Mouse (Mus musculus): ENCODE measurements at regions not wholly inside any gene's neighbourhood (a gene's known extent, or its start where the extent isn't known, plus 50 kb on each side); places are given as distances from the start of the nearest gene placed in this dataset.
"Not testable (repeated sequence)": the region's sequence is repeated elsewhere in the genome, so short reads cannot be mapped to it uniquely, and the experiment has no call there.

GRCm38 (mm10) chr3:101224091-101224490 lies 63.6 kb downstream of the Cd2 start:
- 77% methylated on average over 7 of the region's 7 CpGs for WGBS
- H3K4me3 ChIP-seq (replicated peaks): no peak overlapping the region
- no peak for ATAC-seq
- no peaks in the 10 kb centered on the region for H3K4me1 ChIP-seq (replicated peaks)
- H3K9ac ChIP-seq (replicated peaks): no peak overlapping the region
- H3K27ac ChIP-seq: no peak overlapping the region
- peaks cover 5% of the 10 kb centered on the region; the same call in 1 of the 2 replicates for H3K9me3 ChIP-seq
- H3K27me3 ChIP-seq: 0 out of 2 replicates have a peak, but pooled peaks cover 3% of the 10 kb centered on the region
- H3K4me2 ChIP-seq (replicated peaks): no peak overlapping the region
- H3K36me3 ChIP-seq: no peaks in the 10 kb centered on the region

DNA sequence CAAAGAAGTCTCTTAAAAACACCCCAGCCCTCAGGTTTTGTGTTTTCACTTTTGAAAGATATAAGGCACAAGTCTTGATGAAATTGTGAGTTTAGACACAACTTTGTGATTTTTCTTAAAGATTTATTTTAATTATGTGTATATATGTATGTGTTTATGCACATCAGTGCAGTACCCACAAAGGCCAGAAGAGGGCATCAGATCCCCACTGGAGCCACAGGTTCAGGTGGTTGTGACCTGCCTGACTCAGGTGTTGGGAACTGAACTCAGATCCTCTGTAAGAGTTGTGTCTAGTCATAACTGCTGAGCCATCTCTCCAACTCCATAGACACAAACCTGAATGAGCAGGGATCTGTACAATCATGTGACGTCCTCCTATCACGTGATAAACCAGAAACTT lies 67.8 kb downstream of the Cd2 start:
- Histone ChIP-seq H3K4me1 (replicated peaks) (no peaks in the 10 kb centered on the region), H3K9ac (replicated peaks) (no peak overlapping the region), H3K4me2 (replicated peaks) (no peak overlapping the region), H3K4me3 (replicated peaks) (no peak overlapping the region), H3K36me3 (no peaks in the 10 kb centered on the region), H3K27ac (no peak overlapping the region), H3K27me3 (no peaks in the 10 kb centered on the region), H3K9me3 (peaks cover 5% of the 10 kb centered on the region; the same call in 1 of the 2 replicates)
- ATAC-seq: no peak
- 100% methylated on average over 2 of the region's 2 CpGs for WGBS

GRCm38 (mm10) chr3:101216711-101217110 lies 71.0 kb downstream of the Cd2 start:
- Histone ChIP-seq H3K4me1 (replicated peaks) (peaks cover 19% of the 10 kb centered on the region), H3K27me3 (no peaks in the 10 kb centered on the region), H3K36me3 (no peaks in the 10 kb centered on the region), H3K9ac (replicated peaks) (no peak overlapping the region), H3K4me2 (replicated peaks) (no peak overlapping the region), H3K9me3 (peaks cover 5% of the 10 kb centered on the region; the same call in 1 of the 2 replicates), H3K27ac (no peak overlapping the region), H3K4me3 (replicated peaks) (no peak overlapping the region)
- ATAC-seq: no peak
- WGBS: 88% methylated on average over 13 of the region's 13 CpGs

DNA sequence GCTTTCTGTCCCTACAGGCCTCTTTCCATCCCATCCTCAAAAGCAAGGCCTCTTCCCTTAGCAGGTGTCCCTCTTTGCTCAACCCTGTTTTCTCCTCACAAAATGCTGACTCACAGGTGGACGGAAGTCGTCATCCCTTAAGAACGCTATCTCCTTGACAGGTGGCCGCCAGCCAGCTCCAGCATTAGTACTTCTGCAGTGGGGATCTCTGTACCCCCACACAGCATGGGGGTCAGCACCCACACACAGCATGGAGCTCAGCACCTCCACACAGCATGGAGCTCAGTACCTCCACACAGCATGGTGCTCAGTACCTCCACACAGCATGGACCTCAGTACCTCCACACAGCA lies 74.6 kb downstream of the Cd2 start:
- Histone ChIP-seq H3K4me3 (replicated peaks) (no peak overlapping the region), H3K36me3 (no peaks in the 10 kb centered on the region), H3K4me1 (replicated peaks) (peaks cover 32% of the 10 kb centered on the region), H3K27me3 (no peaks in the 10 kb centered on the region), H3K4me2 (replicated peaks) (no peak overlapping the region), H3K9me3 (no peaks in the 10 kb centered on the region), H3K27ac (peak overlapping the region; percentile 65), H3K9ac (replicated peaks) (no peak overlapping the region)
- WGBS: 65% methylated on average over 4 of the region's 4 CpGs
- 0 out of 2 replicates have a peak, but pooled peaks have one; percentile 5 for ATAC-seq

- Histone ChIP-seq H3K36me3 (no peaks in the 10 kb centered on the region), H3K9ac (replicated peaks) (0 out of 2 replicates have a peak overlapping the region, but pooled peaks have one; percentile 46), H3K4me2 (replicated peaks) (peak overlapping the region; percentile 19), H3K4me3 (replicated peaks) (no peak overlapping the region), H3K27ac (peak overlapping the region; percentile 65), H3K9me3 (no peaks in the 10 kb centered on the region), H3K27me3 (no peaks in the 10 kb centered on the region), H3K4me1 (replicated peaks) (peaks cover 32% of the 10 kb centered on the region)
- peak; percentile 84 for ATAC-seq
- WGBS: 6% methylated on average over 12 of the region's 12 CpGs
Observed at GRCm38 (mm10) chr3:101212403-101213211, 75.1 kb downstream of the Cd2 start.

DNA sequence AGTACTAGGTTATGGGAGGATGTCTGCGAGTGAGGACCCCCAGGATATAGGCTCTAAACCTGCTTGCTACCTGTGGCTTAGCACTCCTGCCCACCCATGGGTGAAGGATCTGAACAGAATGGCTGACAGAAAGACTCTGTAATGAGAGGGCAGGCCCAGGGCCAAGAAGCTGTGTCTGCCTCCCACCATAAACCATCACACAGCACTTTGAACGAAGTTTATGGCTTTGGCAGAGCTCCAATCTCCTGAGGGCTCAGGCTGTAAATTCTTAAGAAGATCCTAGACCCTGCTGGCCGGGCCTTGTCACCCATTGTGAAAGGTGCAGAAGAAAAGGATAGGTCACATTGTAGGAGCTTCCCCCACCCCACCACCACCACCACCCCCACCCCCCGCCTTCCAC lies 75.8 kb downstream of the Cd2 start:
- Histone ChIP-seq H3K27ac (peak overlapping the region; percentile 65), H3K4me3 (replicated peaks) (no peak overlapping the region)

DNA sequence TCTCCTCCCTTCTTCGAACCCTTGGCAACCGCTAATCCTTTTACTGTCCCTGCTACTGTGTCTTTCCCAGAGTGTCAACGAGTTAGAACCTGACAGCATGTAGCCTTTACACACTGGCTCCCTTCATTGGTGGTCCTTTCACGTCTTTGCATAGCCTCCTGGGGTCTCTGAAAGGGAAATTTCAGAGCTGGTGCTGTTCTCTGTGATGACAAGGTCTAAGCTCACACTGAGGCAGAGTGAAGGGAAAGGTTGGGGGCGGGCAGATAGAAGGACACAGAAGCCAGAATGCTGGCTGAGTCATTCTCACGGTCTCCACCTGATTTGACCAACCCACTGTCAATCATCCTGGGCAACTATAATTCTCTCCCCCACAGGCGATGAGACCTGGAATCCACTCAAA lies 78.2 kb downstream of the Cd2 start:
- ATAC-seq: peak; percentile 47
- Histone ChIP-seq H3K9me3 (no peaks in the 10 kb centered on the region), H3K27me3 (no peaks in the 10 kb centered on the region), H3K4me1 (replicated peaks) (peaks cover 32% of the 10 kb centered on the region), H3K36me3 (no peaks in the 10 kb centered on the region), H3K27ac (no peak overlapping the region), H3K9ac (replicated peaks) (no peak overlapping the region), H3K4me3 (replicated peaks) (no peak overlapping the region), H3K4me2 (replicated peaks) (no peak overlapping the region)
- WGBS: 46% methylated on average over 7 of the region's 7 CpGs

More for the DNA sequence above, 75.8 kb downstream of the Cd2 start:
- no peaks in the 10 kb centered on the region for H3K27me3 ChIP-seq
- 52% methylated on average over 4 of the region's 4 CpGs for WGBS
- H3K4me1 ChIP-seq (replicated peaks): peaks cover 32% of the 10 kb centered on the region
- H3K9me3 ChIP-seq: no peaks in the 10 kb centered on the region
- H3K36me3 ChIP-seq: no peaks in the 10 kb centered on the region
- H3K9ac ChIP-seq (replicated peaks): no peak overlapping the region
- ATAC-seq: 0 out of 2 replicates have a peak, but pooled peaks have one; percentile 15
- H3K4me2 ChIP-seq (replicated peaks): no peak overlapping the region

- WGBS: 84% methylated on average over 12 of the region's 12 CpGs
- no peak for ATAC-seq
Observed at GRCm38 (mm10) chr3:101208751-101209150, 79.0 kb downstream of the Cd2 start.

DNA sequence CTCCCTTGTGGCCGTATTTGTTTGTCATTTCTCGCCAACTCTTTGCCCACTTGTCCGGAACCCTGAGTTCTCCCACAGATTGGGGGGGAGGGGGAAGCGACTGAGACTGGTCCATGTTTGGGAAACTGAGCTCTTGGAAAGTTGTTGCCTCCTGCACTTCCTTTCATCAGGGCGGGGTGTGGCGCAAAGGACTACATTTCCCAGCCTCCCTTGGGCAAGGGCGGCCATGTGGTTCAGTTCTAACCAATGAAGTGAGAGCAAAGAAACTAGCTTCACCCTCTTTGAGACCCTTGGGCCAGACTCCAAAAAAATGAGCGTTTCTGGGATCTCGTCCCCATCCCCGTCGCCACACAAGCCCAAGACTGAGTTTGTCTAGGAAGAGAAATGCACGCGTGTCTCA lies 81.6 kb downstream of the Cd2 start:
- not testable (repeated sequence) for H3K9me3 ChIP-seq; H3K4me2 ChIP-seq (replicated peaks); H3K4me3 ChIP-seq (replicated peaks); ATAC-seq; H3K27me3 ChIP-seq; H3K36me3 ChIP-seq; H3K27ac ChIP-seq; H3K9ac ChIP-seq (replicated peaks)
- H3K4me1 ChIP-seq (replicated peaks): peaks cover 13% of the 10 kb centered on the region
- WGBS: 97% methylated on average over 13 of the region's 13 CpGs

More at GRCm38 (mm10) chr3:101208751-101209150, 79.0 kb downstream of the Cd2 start:
- Histone ChIP-seq H3K9me3 (no peaks in the 10 kb centered on the region), H3K4me3 (replicated peaks) (no peak overlapping the region), H3K36me3 (no peaks in the 10 kb centered on the region), H3K27ac (no peak overlapping the region), H3K4me1 (replicated peaks) (peaks cover 32% of the 10 kb centered on the region), H3K4me2 (replicated peaks) (no peak overlapping the region), H3K27me3 (no peaks in the 10 kb centered on the region), H3K9ac (replicated peaks) (no peak overlapping the region)

- Histone ChIP-seq H3K9ac (replicated peaks) (no peak overlapping the region), H3K9me3 (no peaks in the 10 kb centered on the region)
- ATAC-seq: no peak
Observed at GRCm38 (mm10) chr3:101194725-101195124, 84.6 kb upstream of the Ptgfrn start.

GRCm38 (mm10) chr3:101194319-101194718 lies 84.2 kb upstream of the Ptgfrn start:
- H3K27ac ChIP-seq: peak overlapping the region; percentile 37; the same call in 1 of the 2 replicates
- 41% methylated on average over 5 of the region's 5 CpGs for WGBS
- H3K4me3 ChIP-seq (replicated peaks): no peak overlapping the region
- no peaks in the 10 kb centered on the region for H3K36me3 ChIP-seq
- no peak for ATAC-seq
- H3K4me1 ChIP-seq (replicated peaks): peaks cover 43% of the 10 kb centered on the region
- no peaks in the 10 kb centered on the region for H3K9me3 ChIP-seq
- peaks cover 18% of the 10 kb centered on the region for H3K27me3 ChIP-seq
- no peak overlapping the region for H3K4me2 ChIP-seq (replicated peaks)
- H3K9ac ChIP-seq (replicated peaks): no peak overlapping the region

More at GRCm38 (mm10) chr3:101194725-101195124, 84.6 kb upstream of the Ptgfrn start:
- Histone ChIP-seq H3K4me3 (replicated peaks) (no peak overlapping the region), H3K27ac (no peak overlapping the region), H3K4me1 (replicated peaks) (peaks cover 43% of the 10 kb centered on the region), H3K4me2 (replicated peaks) (no peak overlapping the region), H3K36me3 (no peaks in the 10 kb centered on the region), H3K27me3 (peaks cover 21% of the 10 kb centered on the region)
- whole genome bisulfite sequencing: 74% methylated on average over 5 of the region's 5 CpGs

DNA sequence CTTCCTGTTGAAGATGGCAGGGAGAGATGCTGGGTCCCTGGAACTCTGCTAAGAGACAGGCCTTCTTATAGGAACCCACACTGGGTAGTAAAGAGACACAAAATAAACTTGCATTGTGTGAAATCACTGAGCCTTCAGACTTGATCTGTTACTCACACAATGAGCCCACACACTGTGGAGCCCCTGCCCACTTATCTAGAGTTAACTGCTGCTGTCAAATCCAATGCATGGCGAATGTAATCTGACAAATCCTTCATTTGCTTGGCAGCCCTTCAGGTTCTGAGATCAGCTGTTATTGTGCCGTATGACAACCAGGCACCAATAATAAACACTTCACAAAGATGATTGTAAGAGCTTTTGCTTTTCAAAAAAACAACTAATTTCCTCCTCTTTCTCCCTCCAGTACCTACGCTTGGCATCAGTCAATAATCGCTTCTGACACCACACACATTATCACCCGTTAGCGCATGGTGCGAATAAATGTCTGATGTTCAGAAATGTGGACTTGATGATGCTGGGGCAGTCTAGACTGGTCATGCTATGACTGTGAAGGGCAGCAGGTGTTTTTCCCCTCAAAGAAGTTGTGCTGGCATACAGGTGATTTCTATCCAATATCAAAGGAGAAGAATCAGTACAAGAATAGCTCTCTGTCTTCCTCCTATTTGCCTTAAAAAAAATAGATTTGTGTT lies 81.4 kb upstream of the Ptgfrn start:
- ATAC-seq: peak; percentile 91
- Histone ChIP-seq H3K9ac (replicated peaks) (no peak overlapping the region), H3K36me3 (no peaks in the 10 kb centered on the region), H3K9me3 (no peaks in the 10 kb centered on the region), H3K27ac (peak overlapping the region; percentile 41; the same call in 1 of the 2 replicates), H3K4me1 (replicated peaks) (peaks cover 40% of the 10 kb centered on the region), H3K4me3 (replicated peaks) (no peak overlapping the region), H3K4me2 (replicated peaks) (no peak overlapping the region), H3K27me3 (peaks cover 21% of the 10 kb centered on the region)
- WGBS: 30% methylated on average over 7 of the region's 7 CpGs

Measured in midbrain, embryonic 13.5 days (tissue).